8 mouse cellular contexts compared by ENCODE assay signal in genomic region chr5:105867841-105868447, GRCm38 (mm10). TPM values are rescaled to one million over a fixed set of nuclear protein-coding genes. Genes with fewer than 3 reads are reported as not detected.
DNase-seq lines count a peak whose midpoint lies in the region; ATAC-seq and TF ChIP-seq lines count a peak whose summit lies in the region.

No protein-coding gene starts in this region.

- WGBS in heart, embryonic 13.5 days: 49% methylated on average over 16 of the region's 16 CpGs
- 53% methylated on average over 16 of the region's 16 CpGs for WGBS in stomach, postnatal 0 days

- peak overlapping the region; percentile 43 for H3K4me2 ChIP-seq in heart, embryonic 13.5 days
- no peak overlapping the region for H3K4me2 ChIP-seq in stomach, postnatal 0 days (replicated peaks; ENCODE audit: low read depth)

- peak; percentile 51; the same call in 1 of the 2 replicates for ATAC-seq in heart, embryonic 13.5 days (ENCODE audit: extremely low read depth, insufficient number of reproducible peaks, low FRiP score, low TSS enrichment)
- ATAC-seq in stomach, postnatal 0 days (ENCODE audit: low FRiP score, low TSS enrichment): peak; percentile 45; the same call in 1 of the 2 replicates

- no peaks in the 10 kb centered on the region for H3K9me3 ChIP-seq in heart, embryonic 13.5 days
- H3K9me3 ChIP-seq in stomach, postnatal 0 days (ENCODE audit: control insufficient read depth, low read length): no peaks in the 10 kb centered on the region

- intact Hi-C loops in left cerebral cortex, postnatal 36 days (cut with DNase I): loop anchor here (1.0 to 2.0 kb wide), 2 partner anchors 183 to 467 kb away; no protein-coding TSS in a partner anchor

- peak overlapping the region; percentile 20; the same call in 1 of the 2 replicates for H3K9ac ChIP-seq in heart, embryonic 13.5 days
- H3K9ac ChIP-seq in stomach, postnatal 0 days (ENCODE audit: low read length): no peak overlapping the region

- peaks cover 18% of the 10 kb centered on the region; the same call in 1 of the 2 replicates for H3K27me3 ChIP-seq in heart, embryonic 13.5 days (replicated peaks)
- H3K27me3 ChIP-seq in stomach, postnatal 0 days (ENCODE audit: control insufficient read depth, insufficient read depth, low read length): no peaks in the 10 kb centered on the region

- H3K4me1 ChIP-seq in heart, embryonic 13.5 days: peaks cover 16% of the 10 kb centered on the region
- no peaks in the 10 kb centered on the region for H3K4me1 ChIP-seq in stomach, postnatal 0 days (replicated peaks; ENCODE audit: control insufficient read depth, insufficient read depth)

- no peak for TF ChIP-seq EP300 in stomach, postnatal 0 days (optimal IDR thresholded peaks at IDR 0.05)

- no peaks in the 10 kb centered on the region for H3K36me3 ChIP-seq in heart, embryonic 13.5 days
- H3K36me3 ChIP-seq in stomach, postnatal 0 days (ENCODE audit: control insufficient read depth, insufficient read depth, low read length): no peaks in the 10 kb centered on the region

- no peak overlapping the region for H3K4me3 ChIP-seq in heart, embryonic 13.5 days
- H3K4me3 ChIP-seq in stomach, postnatal 0 days (ENCODE audit: low read depth, low read length): no peak overlapping the region

- peak; percentile 73 for DNase-seq in retina, postnatal 1 day
- DNase-seq in retina, embryonic 14.5 days (ENCODE audit: low spot score): no peak
- DNase-seq in kidney, postnatal 36 days: peak; percentile 70 to 81
- no peak for DNase-seq in stomach, postnatal 0 days (ENCODE audit: low spot score)
- no peak for DNase-seq in thymus, postnatal 0 days (ENCODE audit: low spot score)
- no peak for DNase-seq in left cerebral cortex, postnatal 36 days (ENCODE audit: low spot score in 2 of 2)
- no peak for DNase-seq in urinary bladder, postnatal 10 days (ENCODE audit: low spot score)

- peak overlapping the region; percentile 63 for H3K27ac ChIP-seq in heart, embryonic 13.5 days (replicated peaks)
- H3K27ac ChIP-seq in stomach, postnatal 0 days (replicated peaks): no peak overlapping the region

- TF ChIP-seq CTCF in stomach, postnatal 0 days (IDR thresholded peaks at IDR 0.05; ENCODE audit: low read depth): no peak

RNA-seq across cellular contexts. Expression of gene Zfp326, which starts 8.4 kb away (rescaled TPM):
- 24.2 and 27.5 TPM in 2 replicates for polyA plus RNA-seq in heart, embryonic 13.5 days (2015; fragmentation: Nextera tagmentation; extraction: Ambion mirVana)
- polyA plus RNA-seq in stomach, postnatal 0 days (2015; fragmentation: Nextera tagmentation; extraction: Ambion mirVana): 15.0 and 17.7 TPM in 2 replicates
- polyA plus RNA-seq in thymus, postnatal 0 days (2015; fragmentation: Nextera tagmentation; extraction: Ambion mirVana): 23.9 and 34.2 TPM in 2 replicates
- total RNA-seq in left cerebral cortex, postnatal 36 days (2021): 10 to 100 TPM; 27.9 to 32.0 TPM

Comparison
In these comparisons a context has a peak if more than half of its experiments do, and no peak if none do; other contexts are left out.
1. DNase-seq: peak in retina, postnatal 1 day (single experiment) and kidney, postnatal 36 days (2 of 2); none in retina, embryonic 14.5 days (single experiment), stomach, postnatal 0 days (single experiment), thymus, postnatal 0 days (single experiment), left cerebral cortex, postnatal 36 days (0 of 2) and urinary bladder, postnatal 10 days (single experiment).